Mouse (Mus musculus) liver, embryonic 12.5 days (tissue): ENCODE results near the gene Fv1. TPM values are rescaled to one million over a fixed set of nuclear protein-coding genes. Genes with fewer than 3 reads are reported as not detected.
"Not testable (repeated sequence)": the region's sequence is repeated elsewhere in the genome, so short reads cannot be mapped to it uniquely, and the experiment has no call there.

Experiments used
- ATAC-seq: fragments of 200-750 bp; cut with Nextera tagmentation; 2 replicates; pipeline ENCODE4 v1.8.0; 2017; ENCODE audit warnings: moderate number of reproducible peaks, mild to moderate bottlenecking, moderate library complexity
- H3K27ac ChIP-seq: fragments of 300-500 bp; sonication (generic); 2 replicates; pipeline ENCODE4 v1.5.1; 2016; ENCODE audit warnings: mild to moderate bottlenecking
- H3K27me3 ChIP-seq: fragments of 300-500 bp; sonication (generic); replicated peaks from 2 replicates; pipeline ENCODE4 v1.6.1; 2016; ENCODE audit warnings: mild to moderate bottlenecking, moderate library complexity
- H3K36me3 ChIP-seq: fragments of 300-500 bp; sonication (generic); 2 replicates; pipeline ENCODE4 v1.6.1; 2016; ENCODE audit warnings: mild to moderate bottlenecking, moderate library complexity
- H3K4me1 ChIP-seq: fragments of 300-500 bp; sonication (generic); 2 replicates; pipeline ENCODE4 v1.6.1; 2016
- H3K4me2 ChIP-seq: fragments of 300-500 bp; sonication (generic); 2 replicates; pipeline ENCODE4 v1.6.1; 2016; ENCODE audit warnings: mild to moderate bottlenecking, moderate library complexity
- H3K4me3 ChIP-seq: fragments of 300-500 bp; sonication (generic); 2 replicates; pipeline ENCODE4 v1.5.1; 2016; ENCODE audit warnings: mild to moderate bottlenecking, moderate library complexity
- H3K9ac ChIP-seq: fragments of 300-500 bp; sonication (generic); 2 replicates; pipeline ENCODE4 v1.6.1; 2016; ENCODE audit warnings: mild to moderate bottlenecking, moderate library complexity
- H3K9me3 ChIP-seq: fragments of 300-500 bp; sonication (generic); replicated peaks from 2 replicates; pipeline ENCODE4 v1.6.1; 2016; ENCODE audit warnings: mild to moderate bottlenecking, moderate library complexity
- WGBS: fragments of 180-500 bp; shearing (Covaris S2); methylation state at CpG from one replicate; pipeline ENCODE4 v1.1.7; 2016; ENCODE audit not compliant: insufficient replicate concordance; 5-methylcytosine and 5-hydroxymethylcytosine counted together
- polyA plus RNA-seq: library from polyadenylated mRNA; unstranded; fragments of >200 nt; fragmentation: Nextera tagmentation; extraction: Ambion mirVana; gene quantifications from 2 replicates; pipeline ENCODE4 v1.2.1, GENCODE M21; 2016

Fv1 gene
- 3.8 and 4.1 TPM in 2 replicates for polyA plus RNA-seq

DNA sequence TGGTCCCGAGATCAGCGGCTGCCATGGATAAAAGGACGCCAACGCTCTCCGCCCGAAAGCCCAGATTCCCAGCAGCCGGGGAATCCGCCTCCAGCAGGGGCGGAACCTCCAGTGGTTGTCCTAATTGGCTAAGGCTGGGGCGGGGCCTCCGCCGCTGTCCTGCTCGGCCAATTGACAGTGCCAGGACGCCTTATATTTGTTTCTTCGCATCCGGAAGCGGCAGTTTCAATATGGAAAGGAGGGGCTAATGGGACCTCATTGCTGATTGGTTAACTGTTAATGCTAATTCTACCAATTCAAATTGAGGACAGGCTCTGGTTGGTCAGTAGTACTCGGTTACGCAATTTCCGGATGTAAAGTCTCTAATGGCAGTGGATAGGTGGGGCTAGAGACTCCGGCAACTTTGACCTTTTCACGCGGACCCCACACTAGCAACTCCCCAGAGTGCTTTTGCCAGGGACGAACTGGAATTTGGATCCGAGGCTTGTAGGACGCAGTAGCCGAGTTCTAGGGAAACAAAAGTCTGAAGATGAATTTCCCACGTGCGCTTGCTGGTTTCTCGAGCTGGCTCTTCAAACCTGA lies at the start of gene Fv1, which contains the start of gene Miip:
TSS of gene Fv1 (plus strand) at position 530 of the 582 bp plus-strand sequence.
TSS of gene Miip (minus strand) at position 367 of the 582 bp plus-strand sequence.
- H3K27me3 ChIP-seq, result no peaks in the 10 kb centered on the region
- H3K4me3 ChIP-seq, result peak within 1 kb of the TSS; percentile 75
- WGBS, result under 1% methylated on average over 30 of the region's 30 CpGs
- peaks cover 57% of the 10 kb centered on the region for H3K36me3 ChIP-seq
- no peaks in the 10 kb centered on the region for H3K9me3 ChIP-seq
- peak within 1 kb of the TSS; percentile 75 for H3K27ac ChIP-seq
- peak; percentile 98 for ATAC-seq
- peak within 1 kb of the TSS; percentile 88 for H3K4me2 ChIP-seq
- peak within 1 kb of the TSS; percentile 81 for H3K9ac ChIP-seq
- peaks cover 42% of the 10 kb centered on the region for H3K4me1 ChIP-seq

DNA sequence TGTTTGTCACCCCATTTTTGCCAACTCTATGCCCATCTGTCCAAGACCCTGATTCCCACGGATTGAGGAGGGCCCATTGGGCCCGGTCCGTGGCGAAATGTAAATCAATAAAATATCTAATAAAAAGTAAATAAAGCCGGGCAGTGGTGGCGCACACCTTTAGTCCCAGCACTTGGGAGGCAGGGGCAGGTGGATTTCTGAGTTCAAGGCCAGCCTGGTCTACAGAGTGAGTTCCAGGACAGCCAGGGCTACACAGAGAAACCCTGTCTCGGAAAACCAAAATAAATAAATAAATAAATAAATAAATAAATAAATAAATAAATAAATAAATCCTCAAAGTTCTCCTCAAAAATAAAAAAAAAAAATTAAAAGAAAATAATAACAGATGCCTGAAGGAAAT lies 49.1 kb upstream of the Fv1 start:
- H3K27ac ChIP-seq, H3K4me1 ChIP-seq, H3K27me3 ChIP-seq, ATAC-seq, H3K4me3 ChIP-seq, H3K9ac ChIP-seq, H3K4me2 ChIP-seq, H3K36me3 ChIP-seq: not testable (repeated sequence)
- H3K9me3 ChIP-seq, result peaks cover 11% of the 10 kb centered on the region
- WGBS, result 72% methylated on average over 7 of the region's 7 CpGs

DNA sequence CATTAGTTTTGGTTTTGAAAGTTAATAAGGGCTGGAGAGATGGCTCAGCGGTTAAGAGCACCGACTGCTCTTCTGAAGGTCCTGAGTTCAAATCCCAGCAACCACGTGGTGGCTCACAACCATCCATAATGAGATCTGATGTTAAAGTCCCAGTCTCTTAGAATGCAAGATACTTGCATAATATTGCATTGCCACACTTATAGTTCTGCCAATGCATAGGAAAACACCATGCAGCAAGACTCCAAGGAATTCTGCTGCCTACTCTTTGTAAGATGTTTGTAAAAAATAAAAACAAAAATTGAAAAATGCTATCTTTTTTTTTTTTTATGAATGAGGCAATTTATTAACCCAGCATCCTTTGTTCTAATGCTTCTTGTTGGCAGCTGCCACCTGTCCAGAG lies 47.4 kb upstream of the Fv1 start:
- not testable (repeated sequence) for H3K27me3 ChIP-seq, H3K4me1 ChIP-seq, H3K9ac ChIP-seq, H3K27ac ChIP-seq, ATAC-seq, H3K4me3 ChIP-seq, H3K4me2 ChIP-seq
- H3K9me3 ChIP-seq, result peaks cover 24% of the 10 kb centered on the region
- H3K36me3 ChIP-seq, result peaks cover 23% of the 10 kb centered on the region
- WGBS, result 69% methylated on average over 3 of the region's 3 CpGs

DNA sequence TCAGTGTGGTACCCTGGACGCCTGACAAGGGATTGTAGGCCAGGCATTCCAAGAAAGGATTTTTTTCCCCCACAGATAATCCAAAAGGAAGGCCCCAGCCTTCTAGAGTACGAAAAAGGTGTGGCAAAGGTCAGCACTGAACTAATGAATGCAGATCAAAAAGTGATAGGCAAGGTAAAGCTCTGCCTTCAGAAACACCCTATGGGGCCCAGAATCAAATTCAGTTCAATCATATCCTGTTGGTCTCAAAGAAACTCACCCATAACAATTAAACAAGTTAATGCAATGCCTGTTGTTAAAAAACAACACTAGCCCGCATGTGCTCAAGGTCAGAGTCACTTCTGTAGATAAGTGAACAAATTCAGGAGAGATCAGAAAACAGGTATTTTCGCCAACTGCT lies 44.4 kb upstream of the Fv1 start:
- Histone ChIP-seq H3K27ac (no peak overlapping the region), H3K9me3 (peaks cover 37% of the 10 kb centered on the region), H3K9ac (no peak overlapping the region), H3K4me3 (no peak overlapping the region), H3K27me3 (no peaks in the 10 kb centered on the region), H3K36me3 (peaks cover 53% of the 10 kb centered on the region), H3K4me1 (no peaks in the 10 kb centered on the region), H3K4me2 (no peak overlapping the region)
- ATAC-seq, result no peak
- WGBS, result 72% methylated on average over 4 of the region's 4 CpGs

DNA sequence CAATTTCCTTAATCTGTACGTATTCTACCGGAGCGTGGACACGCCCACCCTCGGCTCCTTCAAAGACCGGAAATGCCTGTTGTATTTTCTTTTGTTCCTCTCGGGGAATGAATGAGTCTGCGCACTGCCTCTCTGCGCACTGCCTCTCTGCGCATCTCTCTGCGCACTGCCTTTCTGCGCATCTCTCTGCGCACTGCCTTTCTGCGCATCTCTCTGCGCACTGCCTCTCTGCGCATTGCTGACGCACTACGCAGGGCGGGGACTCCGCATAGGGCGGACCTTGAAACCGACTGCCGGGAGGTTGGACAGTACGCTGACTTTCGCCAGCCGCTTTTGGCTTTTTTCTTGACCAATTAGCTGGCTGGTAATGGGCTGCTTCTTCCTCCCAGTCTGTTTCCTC lies 29.5 kb upstream of the Fv1 start:
- H3K9ac ChIP-seq, H3K4me2 ChIP-seq, H3K9me3 ChIP-seq, ATAC-seq, H3K4me3 ChIP-seq, H3K4me1 ChIP-seq, H3K27ac ChIP-seq, H3K27me3 ChIP-seq: not testable (repeated sequence)
- peaks cover 38% of the 10 kb centered on the region for H3K36me3 ChIP-seq
- 94% methylated on average over 20 of the region's 26 CpGs for WGBS

DNA sequence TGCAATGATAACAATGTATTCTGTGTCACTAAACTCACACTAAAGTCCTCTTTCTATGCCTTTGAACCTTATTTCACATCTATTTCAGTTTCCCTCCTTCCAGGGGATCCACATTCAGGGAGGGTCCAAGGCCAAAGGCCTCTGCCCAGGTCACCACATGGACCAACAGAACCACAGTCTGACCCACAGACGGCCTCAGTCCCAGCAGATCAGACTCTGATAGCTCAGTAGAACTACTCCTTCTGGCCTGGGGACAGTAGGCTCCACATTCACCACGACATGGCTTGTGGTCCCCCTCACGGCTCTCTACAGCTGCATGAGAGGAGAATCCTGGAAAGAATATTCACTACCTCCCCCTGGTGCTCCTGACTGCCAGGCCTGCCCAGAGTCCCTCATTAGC lies 25.9 kb upstream of the Fv1 start:
- Histone ChIP-seq H3K4me2 (no peak overlapping the region), H3K27me3 (no peaks in the 10 kb centered on the region), H3K4me1 (peaks cover 13% of the 10 kb centered on the region), H3K9ac (no peak overlapping the region), H3K27ac (no peak overlapping the region), H3K4me3 (no peak overlapping the region), H3K36me3 (peaks cover 43% of the 10 kb centered on the region), H3K9me3 (peaks cover 4% of the 10 kb centered on the region)
- WGBS, result 84% methylated on average over 3 of the region's 3 CpGs
- no peak for ATAC-seq

DNA sequence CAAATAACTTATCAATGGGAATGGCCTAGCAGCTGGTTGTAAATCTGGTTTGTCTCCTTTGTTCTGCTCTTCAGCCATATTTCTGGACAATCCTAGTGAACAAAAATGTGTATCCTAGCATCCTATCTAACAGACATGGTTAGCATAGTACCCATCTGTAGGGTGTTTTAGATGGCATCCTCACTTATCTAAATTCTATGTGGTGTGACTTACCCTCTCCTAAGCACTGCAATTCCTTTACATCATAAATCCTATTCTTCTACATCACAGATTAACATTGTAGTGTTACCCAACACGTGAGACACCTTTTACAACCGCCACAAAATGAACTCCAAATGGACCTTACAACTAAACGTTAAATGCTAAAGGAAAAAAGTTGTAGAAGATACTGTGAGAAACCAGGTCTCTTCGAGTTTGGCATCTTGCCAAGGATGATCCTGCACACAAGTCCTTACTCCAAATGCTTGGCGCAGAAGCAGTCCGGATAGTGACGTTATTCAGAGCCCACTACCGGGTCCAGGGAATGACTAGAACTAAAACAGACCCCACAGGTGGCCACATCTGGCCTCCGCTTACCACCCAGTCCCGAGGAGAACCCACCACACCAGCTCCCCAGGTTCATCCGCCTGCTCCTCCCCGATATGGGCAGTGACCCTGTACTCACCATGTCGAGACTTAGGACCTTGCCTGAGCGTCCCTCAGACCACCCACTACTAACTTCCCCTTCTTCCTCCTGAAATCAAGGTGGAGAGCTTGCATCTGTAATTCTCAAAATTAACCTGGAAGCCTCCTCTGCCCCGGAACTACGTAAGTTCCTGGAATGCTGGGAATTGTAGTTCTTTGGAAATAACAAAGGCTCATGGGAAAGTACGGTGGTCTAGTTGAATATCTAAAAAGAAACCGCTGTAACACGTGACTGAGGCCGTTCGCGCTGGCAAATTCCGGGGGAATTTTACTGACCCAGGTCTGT lies 20.9 kb upstream of the Fv1 start, which contains the start of gene Zfp933:
TSS of gene Zfp933 (minus strand) at position 753 of the 970 bp plus-strand sequence.
- Histone ChIP-seq H3K4me1 (peaks cover 29% of the 10 kb centered on the region), H3K4me2 (peak within 1 kb of the TSS; percentile 79), H3K36me3 (peaks cover 16% of the 10 kb centered on the region), H3K9ac (peak within 1 kb of the TSS; percentile 68), H3K9me3 (no peaks in the 10 kb centered on the region), H3K27me3 (no peaks in the 10 kb centered on the region), H3K4me3 (peak within 1 kb of the TSS; percentile 65), H3K27ac (peak within 1 kb of the TSS; percentile 72)
- WGBS, result 1% methylated on average over 23 of the region's 23 CpGs
- peak; percentile 83 for ATAC-seq

DNA sequence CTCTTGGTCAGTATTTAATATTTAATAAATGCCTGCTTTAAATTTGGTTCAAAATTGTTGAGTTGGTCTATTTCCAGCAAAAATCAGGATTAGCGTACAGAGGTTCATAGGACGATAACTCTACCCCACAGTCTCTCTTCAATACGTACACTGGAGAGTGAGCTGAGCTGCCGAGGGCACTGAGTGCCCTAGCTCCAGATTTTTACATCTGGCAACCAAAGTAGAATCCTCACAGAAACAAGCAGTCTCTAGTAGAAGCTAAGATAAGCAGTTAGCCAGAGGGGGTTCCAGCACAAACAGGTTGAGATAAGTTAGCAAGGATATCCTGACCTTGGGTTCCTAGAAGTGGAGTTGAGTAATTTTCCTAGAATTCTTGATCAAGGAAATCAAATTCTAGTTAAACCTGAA lies 20.2 kb upstream of the Fv1 start:
- peak overlapping the region; percentile 68 for H3K9ac ChIP-seq
- peak overlapping the region; percentile 65 for H3K4me3 ChIP-seq
- no peaks in the 10 kb centered on the region for H3K9me3 ChIP-seq
- 9% methylated on average over 4 of the region's 4 CpGs for WGBS
- no peaks in the 10 kb centered on the region for H3K27me3 ChIP-seq
- peak overlapping the region; percentile 72 for H3K27ac ChIP-seq
- H3K36me3 ChIP-seq, result peaks cover 9% of the 10 kb centered on the region
- peaks cover 29% of the 10 kb centered on the region for H3K4me1 ChIP-seq
- H3K4me2 ChIP-seq, result peak overlapping the region; percentile 79
- peak; percentile 69 for ATAC-seq

DNA sequence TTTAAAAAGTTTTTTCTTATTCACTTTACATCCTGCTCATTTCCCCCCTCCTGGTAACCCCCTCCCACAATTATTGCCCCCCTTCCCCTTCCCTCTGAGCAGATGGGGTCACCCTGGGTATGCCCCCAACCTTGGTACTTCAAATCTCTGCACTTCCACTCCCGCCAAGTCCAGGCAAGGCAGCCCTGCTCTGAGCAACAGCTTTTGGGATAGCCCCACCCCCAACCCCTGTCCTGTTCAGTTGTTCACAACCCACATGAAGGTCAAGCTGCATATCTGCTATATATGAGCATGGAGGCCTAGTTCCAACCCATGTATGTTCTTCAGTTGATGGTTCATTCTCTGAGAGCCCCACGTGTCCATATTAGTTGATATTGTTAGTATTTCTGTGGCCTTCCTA lies 18.0 kb upstream of the Fv1 start:
- no peak for ATAC-seq
- H3K4me1 ChIP-seq, result peaks cover 29% of the 10 kb centered on the region
- H3K4me3 ChIP-seq, result no peak overlapping the region
- no peak overlapping the region for H3K27ac ChIP-seq
- no peak overlapping the region for H3K9ac ChIP-seq
- no peaks in the 10 kb centered on the region for H3K27me3 ChIP-seq
- no peaks in the 10 kb centered on the region for H3K9me3 ChIP-seq
- no peaks in the 10 kb centered on the region for H3K36me3 ChIP-seq
- no peak overlapping the region for H3K4me2 ChIP-seq
- WGBS, result 67% methylated on average over 2 of the region's 2 CpGs

DNA sequence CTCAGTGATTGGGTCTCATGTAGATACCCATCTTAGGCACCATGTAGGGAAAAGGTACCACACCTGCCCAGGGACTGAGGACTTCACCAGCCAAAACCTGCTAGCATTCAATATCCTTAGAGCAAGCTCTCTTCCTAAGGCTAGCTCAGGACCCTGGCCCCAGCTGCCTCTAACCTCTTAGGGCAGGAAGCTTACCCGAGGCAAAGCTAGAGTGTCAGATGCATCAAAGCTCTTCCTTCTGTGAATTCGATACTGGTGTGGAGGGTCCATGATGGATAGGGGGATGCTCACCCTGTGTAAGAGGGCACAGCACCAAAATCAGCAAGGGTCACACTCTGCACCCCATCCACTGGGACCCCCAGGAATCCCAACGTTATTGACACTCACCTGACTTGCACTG lies 6.7 kb upstream of the Fv1 start:
- no peak overlapping the region for H3K9ac ChIP-seq
- no peak overlapping the region for H3K4me3 ChIP-seq
- H3K36me3 ChIP-seq, result peaks cover 62% of the 10 kb centered on the region
- peaks cover 14% of the 10 kb centered on the region for H3K4me1 ChIP-seq
- 76% methylated on average over 3 of the region's 3 CpGs for WGBS
- no peak overlapping the region for H3K27ac ChIP-seq
- H3K9me3 ChIP-seq, result no peaks in the 10 kb centered on the region
- no peak for ATAC-seq
- no peaks in the 10 kb centered on the region for H3K27me3 ChIP-seq
- H3K4me2 ChIP-seq, result no peak overlapping the region

DNA sequence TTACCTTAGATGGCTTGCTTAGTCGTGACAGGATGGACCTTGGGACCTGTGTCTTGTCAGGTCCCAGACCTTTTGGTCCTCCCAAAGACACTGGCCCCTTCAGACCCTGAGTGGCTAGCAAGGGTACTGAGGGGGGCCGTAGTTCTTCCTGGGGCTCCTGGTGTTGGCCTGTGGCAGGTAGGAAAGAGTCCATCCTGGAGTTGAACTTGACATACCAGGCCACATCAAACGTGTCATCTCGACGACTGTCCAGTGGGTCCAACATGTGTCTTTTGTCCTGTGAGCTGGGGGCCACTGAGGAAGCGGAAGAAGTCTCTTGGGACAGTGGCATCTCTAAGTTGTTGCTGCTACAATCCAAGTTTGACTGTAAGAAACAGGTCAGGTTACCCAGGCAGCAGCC lies 3.1 kb upstream of the Fv1 start:
- no peak overlapping the region for H3K9ac ChIP-seq
- no peak overlapping the region for H3K4me2 ChIP-seq
- no peaks in the 10 kb centered on the region for H3K27me3 ChIP-seq
- no peak for ATAC-seq
- H3K9me3 ChIP-seq, result no peaks in the 10 kb centered on the region
- H3K4me3 ChIP-seq, result no peak overlapping the region
- peaks cover 59% of the 10 kb centered on the region for H3K36me3 ChIP-seq
- H3K4me1 ChIP-seq, result peaks cover 36% of the 10 kb centered on the region
- no peak overlapping the region for H3K27ac ChIP-seq
- WGBS, result 85% methylated on average over 6 of the region's 6 CpGs

DNA sequence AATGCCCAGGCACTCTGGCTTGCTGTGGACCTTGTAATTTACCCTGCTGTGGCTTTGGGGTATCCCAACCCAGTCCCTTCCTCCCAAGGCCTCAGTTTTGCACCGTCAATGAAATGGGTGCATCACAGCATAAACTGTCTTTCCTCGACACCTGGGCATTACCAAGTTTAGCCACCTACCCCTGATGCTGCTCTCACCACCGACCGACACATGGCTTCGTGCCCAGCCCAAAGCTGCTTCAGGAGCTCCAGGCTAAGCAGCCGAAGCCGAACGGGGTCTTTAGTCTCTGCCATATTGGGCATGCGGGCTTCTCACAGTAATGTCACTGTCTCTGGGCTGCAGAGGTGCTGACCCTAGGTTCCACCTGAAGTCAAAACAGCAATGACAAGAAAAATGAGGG lies 2.7 kb upstream of the Fv1 start:
- Histone ChIP-seq H3K27me3 (no peaks in the 10 kb centered on the region), H3K36me3 (peaks cover 59% of the 10 kb centered on the region)
- WGBS, result 88% methylated on average over 9 of the region's 9 CpGs

More for the DNA sequence above, 2.7 kb upstream of the Fv1 start:
- no peak overlapping the region for H3K27ac ChIP-seq
- peaks cover 41% of the 10 kb centered on the region for H3K4me1 ChIP-seq
- H3K9me3 ChIP-seq, result no peaks in the 10 kb centered on the region
- no peak overlapping the region for H3K4me3 ChIP-seq
- no peak for ATAC-seq
- H3K4me2 ChIP-seq, result no peak overlapping the region
- no peak overlapping the region for H3K9ac ChIP-seq
